Mouse (Mus musculus) midbrain, postnatal 0 days (tissue): ENCODE results near the gene Orai2. TPM values are rescaled to one million over a fixed set of nuclear protein-coding genes. Genes with fewer than 3 reads are reported as not detected.

Experiments used
- ATAC-seq: fragments of 200-750 bp; cut with Nextera tagmentation; 2 replicates; pipeline ENCODE4 v1.8.0; 2017; ENCODE audit warnings: moderate number of reproducible peaks, mild to moderate bottlenecking, moderate TSS enrichment, moderate library complexity; ENCODE audit not compliant: low FRiP score
- DNase-seq: peaks from one replicate; pipeline ENCODE4 v3.0.0-alpha.2; 2015; ENCODE audit warnings: low spot score
- H3K27ac ChIP-seq: fragments of 300-500 bp; sonication (generic); 2 replicates; pipeline ENCODE4 v1.5.1; 2014; ENCODE audit warnings: low read depth, mild to moderate bottlenecking, low read length, mixed read lengths
- H3K27me3 ChIP-seq: fragments of 300-500 bp; sonication (generic); 2 replicates; pipeline ENCODE4 v1.6.1; 2014; ENCODE audit warnings: low read length, control low read depth, mixed read lengths; ENCODE audit not compliant: insufficient read depth
- H3K36me3 ChIP-seq: fragments of 300-500 bp; sonication (generic); 2 replicates; pipeline ENCODE4 v1.6.1; 2014; ENCODE audit warnings: low read length, control low read depth, mixed read lengths; ENCODE audit not compliant: insufficient read depth
- H3K4me1 ChIP-seq: fragments of 300-500 bp; sonication (generic); 2 replicates; pipeline ENCODE4 v1.6.1; 2014; ENCODE audit warnings: mild to moderate bottlenecking, control low read depth, antibody characterized with exemption, low read length, mixed read lengths; ENCODE audit not compliant: insufficient read depth
- H3K4me2 ChIP-seq: fragments of 300-500 bp; sonication (generic); 2 replicates; pipeline ENCODE4 v1.6.1; 2014; ENCODE audit warnings: low read depth, mild to moderate bottlenecking, low read length, mixed read lengths; ENCODE audit not compliant: poor library complexity, severe bottlenecking
- H3K4me3 ChIP-seq: fragments of 300-500 bp; sonication (generic); 2 replicates; pipeline ENCODE4 v1.5.1; 2014; ENCODE audit warnings: low read depth, mild to moderate bottlenecking, low read length, moderate library complexity
- H3K9ac ChIP-seq: fragments of 300-500 bp; sonication (generic); replicated peaks from 2 replicates; pipeline ENCODE4 v1.6.1; 2014; ENCODE audit warnings: mild to moderate bottlenecking, low read length, moderate library complexity, mixed read lengths; ENCODE audit not compliant: poor library complexity, severe bottlenecking
- H3K9me3 ChIP-seq: fragments of 300-500 bp; sonication (generic); 2 replicates; pipeline ENCODE4 v1.6.1; 2016; ENCODE audit warnings: low read length, control low read depth
- CTCF ChIP-seq: IDR thresholded peaks from 2 replicates; pipeline ENCODE4 v1.5.1; 2016; ENCODE audit warnings: antibody characterized with exemption, mild to moderate bottlenecking
- WGBS: fragments of 180-500 bp; shearing (Covaris S2); extraction: QIAGEN DNeasy Blood & Tissue Kit; methylation state at CpG from one replicate; pipeline ENCODE4 v1.1.7; 2014; 5-methylcytosine and 5-hydroxymethylcytosine counted together
- microRNA-seq: library from miRNA; unstranded; fragments of <30 nt; microRNA quantifications from one replicate; pipeline ENCODE4, GENCODE M21; 2016; ENCODE audit warnings: borderline number of aligned reads
- polyA plus RNA-seq: library from polyadenylated mRNA; unstranded; fragments of >200 nt; fragmentation: Nextera tagmentation; extraction: Ambion mirVana; gene quantifications from 2 replicates; pipeline ENCODE4 v1.2.1, GENCODE M21; 2015
- total RNA-seq: library from RNA; depleted of rRNA; stranded (reverse); fragments of >200 nt; gene quantifications from 2 replicates; pipeline ENCODE4 v1.2.3, GENCODE M21; 2014; rRNA removed

The Orai2 gene
- total and polyA plus RNA-seq, 2 experiments from 2014 or later = 68.8 to 136 TPM

DNA sequence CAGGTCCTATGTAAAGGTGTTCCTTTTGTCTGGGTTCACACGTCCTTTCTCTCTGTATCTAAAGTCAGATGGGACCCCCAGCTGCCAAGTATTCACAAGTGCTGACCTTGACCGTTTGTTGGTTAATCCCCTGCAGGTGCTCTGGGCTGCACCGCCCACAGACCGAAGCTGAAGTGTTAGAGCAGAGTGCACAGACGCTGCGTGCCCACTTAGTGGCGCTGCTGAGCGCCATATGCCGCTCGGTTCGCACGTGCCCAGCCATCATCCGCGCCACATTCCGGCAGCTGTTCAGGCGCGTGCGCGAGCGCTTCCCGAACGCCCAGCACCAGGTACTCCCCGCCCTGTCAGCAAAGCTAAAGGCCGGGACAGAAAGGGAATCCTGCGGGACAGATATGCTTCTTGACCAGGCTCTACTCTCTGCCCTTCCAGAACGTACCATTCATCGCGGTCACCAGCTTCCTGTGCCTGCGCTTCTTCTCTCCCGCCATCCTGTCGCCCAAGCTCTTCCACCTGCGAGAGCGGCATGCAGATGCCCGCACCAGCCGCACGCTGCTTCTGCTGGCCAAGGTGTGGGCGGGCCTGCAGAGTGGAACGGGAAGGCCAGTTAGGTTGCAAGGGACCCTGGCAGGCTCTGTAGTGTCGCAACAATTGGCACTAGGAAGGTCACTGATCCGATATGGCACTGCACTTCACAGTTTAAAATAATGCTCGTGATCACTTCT lies 68.3 kb downstream of the Orai2 start:
- 0 out of 2 replicates have a peak overlapping the region, but pooled peaks have one; percentile 26 for H3K27ac ChIP-seq
- 5% methylated on average over 41 of the region's 41 CpGs for WGBS

DNA sequence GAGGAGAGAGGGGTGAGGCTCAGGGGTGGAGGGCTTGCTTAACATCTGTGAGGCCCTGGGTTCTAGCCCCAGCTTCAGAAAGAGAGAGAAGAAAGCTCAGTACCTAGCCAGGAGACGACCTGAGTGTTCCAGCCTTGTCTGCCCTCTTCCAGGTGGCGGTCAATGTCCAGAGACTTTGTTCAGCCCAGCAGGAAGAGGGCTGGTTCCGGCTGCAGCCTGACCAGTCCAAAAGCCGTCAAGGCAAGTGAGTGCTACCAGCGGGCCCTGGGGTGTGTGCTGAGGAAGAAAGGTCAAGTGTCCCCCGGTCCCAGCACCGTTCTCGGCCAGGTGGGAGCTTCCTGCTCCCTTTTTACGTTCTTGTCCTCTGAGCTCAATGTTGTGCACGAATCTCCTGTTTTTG lies 72.0 kb downstream of the Orai2 start:
- WGBS = 79% methylated on average over 10 of the region's 10 CpGs
- H3K9ac ChIP-seq = no peak overlapping the region

More for the DNA sequence above, 68.3 kb downstream of the Orai2 start:
- H3K4me1 ChIP-seq = no peaks in the 10 kb centered on the region
- DNase-seq = peak; percentile 88
- peaks cover 12% of the 10 kb centered on the region; the same call in 1 of the 2 replicates for H3K36me3 ChIP-seq
- no peaks in the 10 kb centered on the region for H3K27me3 ChIP-seq
- peak; percentile 92 for TF ChIP-seq CTCF
- H3K4me3 ChIP-seq = peak overlapping the region; percentile 35
- 0 out of 2 replicates have a peak overlapping the region, but pooled peaks have one; percentile 44 for H3K9ac ChIP-seq
- H3K9me3 ChIP-seq = no peaks in the 10 kb centered on the region
- ATAC-seq = peak; percentile 83
- H3K4me2 ChIP-seq = peak overlapping the region; percentile 61

More for the DNA sequence above, 72.0 kb downstream of the Orai2 start:
- no peaks in the 10 kb centered on the region for H3K4me1 ChIP-seq
- no peaks in the 10 kb centered on the region for H3K9me3 ChIP-seq
- TF ChIP-seq CTCF = no peak
- H3K27ac ChIP-seq = no peak overlapping the region
- peaks cover 6% of the 10 kb centered on the region; the same call in 1 of the 2 replicates for H3K36me3 ChIP-seq
- no peak overlapping the region for H3K4me2 ChIP-seq
- no peaks in the 10 kb centered on the region for H3K27me3 ChIP-seq
- no peak overlapping the region for H3K4me3 ChIP-seq
- no peak for DNase-seq
- ATAC-seq = no peak

Small RNA genes within 50 kb of the gene (microRNA-seq; reads per million reads assigned to microRNA genes)
- 2.7 reads per million for gene Mir7035

Other genes with a start within 250 kb of the Orai2 start
- gene Ywhag, start 236.1 kb downstream of the Orai2 start, total RNA-seq = 357 and 411 TPM in 2 replicates
- 906 and 919 TPM in 2 replicates for gene Ywhag, start 236.1 kb downstream of the Orai2 start, polyA plus RNA-seq
- gene Ssc4d, start 196.2 kb downstream of the Orai2 start, total RNA-seq = 8.0 and 8.9 TPM in 2 replicates
- 3.6 TPM in 2 replicates for gene Ssc4d, start 196.2 kb downstream of the Orai2 start, polyA plus RNA-seq
- 0.99 TPM in 1 of 2 replicates, not detected in the other for gene Zp3, start 190.6 kb downstream of the Orai2 start, total RNA-seq
- 0.21 and 0.27 TPM in 2 replicates for gene Zp3, start 190.6 kb downstream of the Orai2 start, polyA plus RNA-seq
- gene Dtx2, start 175.9 kb downstream of the Orai2 start, total RNA-seq = 22.3 and 25.4 TPM in 2 replicates
- 20.1 and 20.5 TPM in 2 replicates for gene Dtx2, start 175.9 kb downstream of the Orai2 start, polyA plus RNA-seq
- not detected in 2 replicates for gene Upk3b, start 132.2 kb downstream of the Orai2 start, total RNA-seq
- not detected in 2 replicates for gene Upk3b, start 132.2 kb downstream of the Orai2 start, polyA plus RNA-seq
- not detected in 2 replicates for gene Upk3bl, start 116.2 kb downstream of the Orai2 start, total RNA-seq
- gene Upk3bl, start 116.2 kb downstream of the Orai2 start, polyA plus RNA-seq = not detected in 2 replicates
- gene Rasa4, start 86.8 kb downstream of the Orai2 start, total RNA-seq = 30.6 and 31.3 TPM in 2 replicates
- gene Rasa4, start 86.8 kb downstream of the Orai2 start, polyA plus RNA-seq = 26.8 and 29.6 TPM in 2 replicates
- 129 and 142 TPM in 2 replicates for gene Polr2j, start 54.1 kb downstream of the Orai2 start, total RNA-seq
- gene Polr2j, start 54.1 kb downstream of the Orai2 start, polyA plus RNA-seq = 230 and 237 TPM in 2 replicates
- 25.4 and 33.2 TPM in 2 replicates for gene Lrwd1, start 34.6 kb downstream of the Orai2 start, total RNA-seq
- 16.3 and 16.5 TPM in 2 replicates for gene Lrwd1, start 34.6 kb downstream of the Orai2 start, polyA plus RNA-seq
- gene Alkbh4, start 34.6 kb downstream of the Orai2 start, total RNA-seq = 16.7 and 21.2 TPM in 2 replicates
- 15.0 and 17.6 TPM in 2 replicates for gene Alkbh4, start 34.6 kb downstream of the Orai2 start, polyA plus RNA-seq
- 7.9 and 24.0 TPM in 2 replicates for gene Prkrip1, start 28.2 kb upstream of the Orai2 start, total RNA-seq
- 64.9 and 68.9 TPM in 2 replicates for gene Prkrip1, start 28.2 kb upstream of the Orai2 start, polyA plus RNA-seq
- 51.2 and 58.0 TPM in 2 replicates for gene Sh2b2, start 75.8 kb upstream of the Orai2 start, total RNA-seq
- gene Sh2b2, start 75.8 kb upstream of the Orai2 start, polyA plus RNA-seq = 20.9 and 21.6 TPM in 2 replicates